Mouse (Mus musculus) midbrain, embryonic 10.5 days (tissue): ENCODE measurements around the gene Fbxw11. TPM values are rescaled to one million over a fixed set of nuclear protein-coding genes. Genes with fewer than 3 reads are reported as not detected.

Experiments
- polyA plus RNA-seq: library from polyadenylated mRNA; unstranded; fragments of >200 nt; fragmentation: Nextera tagmentation; extraction: Ambion mirVana; gene quantifications from 2 replicates; pipeline ENCODE4 v1.2.1, GENCODE M21; 2016

Gene Fbxw11
- polyA plus RNA-seq, 1 experiment from 2014 or later, result 93.9 TPM

Other genes with a start within 250 kb of the Fbxw11 start
- gene Ubtd2, start 187.4 kb upstream of the Fbxw11 start, polyA plus RNA-seq, result 60.9 and 62.3 TPM in 2 replicates
- gene Efcab9, start 110.6 kb upstream of the Fbxw11 start, polyA plus RNA-seq, result 0.32 TPM in 1 of 2 replicates, not detected in the other
- gene Stk10, start 109.4 kb upstream of the Fbxw11 start, polyA plus RNA-seq, result 1.5 and 2.1 TPM in 2 replicates
- not detected in 2 replicates for gene Smim23, start 181.9 kb downstream of the Fbxw11 start, polyA plus RNA-seq